Comparison of ENCODE assay signal across 16 mouse cellular contexts in genomic region chr13:84760978-84761377, GRCm38 (mm10).
DNase-seq lines count a peak whose midpoint lies in the region; ATAC-seq lines count a peak whose summit lies in the region.
"Had no signal": no experiment of that assay in that cellular context is flagged by ENCODE, and none has a peak within 500 bp of the region (broad histone marks: within the 10 kb centered on the region; RNA-seq: fewer than 3 reads in every experiment).

No protein-coding gene starts in this region.

- peaks cover 9% of the 10 kb centered on the region for H3K4me1 ChIP-seq in hindbrain, embryonic 14.5 days (replicated peaks; ENCODE audit: control insufficient read depth, insufficient read depth, low read length)
- H3K4me1 ChIP-seq in hindbrain, embryonic 13.5 days (replicated peaks), result peaks cover 11% of the 10 kb centered on the region
- H3K4me1 ChIP-seq in forebrain, embryonic 14.5 days (ENCODE audit: control insufficient read depth, insufficient read depth, low read length), result peaks cover 9% of the 10 kb centered on the region; the same call in 1 of the 2 replicates
- H3K4me1 ChIP-seq: embryonic facial prominence, embryonic 13.5 days; limb, embryonic 10.5 days had no signal

- H3K4me2 ChIP-seq in hindbrain, embryonic 14.5 days (replicated peaks), result no peak overlapping the region
- H3K4me2 ChIP-seq in hindbrain, embryonic 13.5 days, result no peak overlapping the region
- peak overlapping the region; percentile 28 for H3K4me2 ChIP-seq in forebrain, embryonic 14.5 days (ENCODE audit: low read length)
- H3K4me2 ChIP-seq: embryonic facial prominence, embryonic 13.5 days; heart, embryonic 11.5 days had no signal

- H3K4me3 ChIP-seq in hindbrain, embryonic 14.5 days (replicated peaks; ENCODE audit: low read length), result no peak overlapping the region
- no peak overlapping the region for H3K4me3 ChIP-seq in hindbrain, embryonic 13.5 days
- H3K4me3 ChIP-seq in forebrain, embryonic 14.5 days (ENCODE audit: low read depth, low read length), result no peak overlapping the region
- H3K4me3 ChIP-seq: embryonic facial prominence, embryonic 13.5 days; limb, embryonic 10.5 days had no signal

- no peak overlapping the region for H3K27ac ChIP-seq in hindbrain, embryonic 14.5 days
- no peak overlapping the region for H3K27ac ChIP-seq in hindbrain, embryonic 13.5 days
- H3K27ac ChIP-seq in forebrain, embryonic 14.5 days (ENCODE audit: low read depth, low read length), result peak overlapping the region; percentile 79
- H3K27ac ChIP-seq: embryonic facial prominence, embryonic 13.5 days; limb, embryonic 10.5 days; liver, embryonic 14.5 days had no signal

- H3K27me3 ChIP-seq in hindbrain, embryonic 14.5 days (ENCODE audit: control insufficient read depth, insufficient read depth, low read length), result no peaks in the 10 kb centered on the region
- H3K27me3 ChIP-seq in hindbrain, embryonic 13.5 days, result no peaks in the 10 kb centered on the region
- no peaks in the 10 kb centered on the region for H3K27me3 ChIP-seq in forebrain, embryonic 14.5 days (replicated peaks; ENCODE audit: control insufficient read depth, insufficient read depth, low read length)

- H3K36me3 ChIP-seq in hindbrain, embryonic 14.5 days (replicated peaks; ENCODE audit: control insufficient read depth, insufficient read depth), result no peaks in the 10 kb centered on the region
- no peaks in the 10 kb centered on the region for H3K36me3 ChIP-seq in hindbrain, embryonic 13.5 days
- H3K36me3 ChIP-seq in forebrain, embryonic 14.5 days (ENCODE audit: control insufficient read depth, insufficient read depth, low read length), result no peaks in the 10 kb centered on the region
- H3K36me3 ChIP-seq: embryonic facial prominence, embryonic 13.5 days; G1E; limb, embryonic 10.5 days had no signal

- 0 out of 2 replicates have a peak overlapping the region, but pooled peaks have one; percentile 28 for H3K9ac ChIP-seq in hindbrain, embryonic 14.5 days
- H3K9ac ChIP-seq in hindbrain, embryonic 13.5 days, result no peak overlapping the region
- H3K9ac ChIP-seq in forebrain, embryonic 14.5 days (ENCODE audit: low read length), result peak overlapping the region; percentile 22; the same call in 1 of the 2 replicates
- H3K9ac ChIP-seq: embryonic facial prominence, embryonic 13.5 days; liver, embryonic 14.5 days had no signal

- DNase-seq in hindbrain, embryonic 14.5 days (ENCODE audit: low spot score), result no peak
- DNase-seq in right cerebral cortex, postnatal 10 days (ENCODE audit: low spot score in 2 of 2), result peak; percentile 80 to 81
- no peak for DNase-seq in right cerebral cortex, adult 18-20 months
- peak; percentile 82 for DNase-seq in forebrain, embryonic 14.5 days (ENCODE audit: low spot score)
- DNase-seq in urinary bladder, postnatal 36 days (ENCODE audit: low spot score in 2 of 2), result no peak
- no peak for DNase-seq in gastrocnemius, adult 8-10 months (ENCODE audit: low spot score in 2 of 2)
- DNase-seq: gastrocnemius, postnatal 36 days; kidney, adult 8-10 months; retina, postnatal 1 day had no signal

- ATAC-seq in hindbrain, embryonic 14.5 days (ENCODE audit: low FRiP score), result no peak
- no peak for ATAC-seq in hindbrain, embryonic 13.5 days (ENCODE audit: low FRiP score)
- no peak for ATAC-seq in forebrain, embryonic 14.5 days
- ATAC-seq: lung, postnatal 0 days had no signal

- WGBS in hindbrain, embryonic 14.5 days, result 36% methylated on average over 8 of the region's 8 CpGs
- WGBS in hindbrain, embryonic 13.5 days, result 42% methylated on average over 8 of the region's 8 CpGs
- 15% methylated on average over 8 of the region's 8 CpGs for WGBS in forebrain, embryonic 14.5 days

- H3K9me3 ChIP-seq in hindbrain, embryonic 14.5 days (ENCODE audit: control insufficient read depth, low read length), result no peaks in the 10 kb centered on the region
- no peaks in the 10 kb centered on the region for H3K9me3 ChIP-seq in hindbrain, embryonic 13.5 days
- no peaks in the 10 kb centered on the region for H3K9me3 ChIP-seq in forebrain, embryonic 14.5 days (replicated peaks; ENCODE audit: control insufficient read depth, low read length)
- H3K9me3 ChIP-seq: embryonic facial prominence, embryonic 13.5 days; G1E; limb, embryonic 10.5 days had no signal

Comparison
In these comparisons a context has a peak if more than half of its experiments do, and no peak if none do; other contexts are left out.
1. DNase-seq: peak in right cerebral cortex, postnatal 10 days (2 of 2) and forebrain, embryonic 14.5 days (single experiment); none in hindbrain, embryonic 14.5 days (single experiment), right cerebral cortex, adult 18-20 months (single experiment), urinary bladder, postnatal 36 days (0 of 2) and gastrocnemius, adult 8-10 months (0 of 2).